Mouse (Mus musculus) lung, postnatal 14 days (tissue): ENCODE data around the gene Btbd35f13.
"Not testable (repeated sequence)": the region's sequence is repeated elsewhere in the genome, so short reads cannot be mapped to it uniquely, and the experiment has no call there.

Source experiments
- DNase-seq: peaks from one replicate; pipeline ENCODE4 v3.0.0; 2021

Gene Btbd35f13

DNA sequence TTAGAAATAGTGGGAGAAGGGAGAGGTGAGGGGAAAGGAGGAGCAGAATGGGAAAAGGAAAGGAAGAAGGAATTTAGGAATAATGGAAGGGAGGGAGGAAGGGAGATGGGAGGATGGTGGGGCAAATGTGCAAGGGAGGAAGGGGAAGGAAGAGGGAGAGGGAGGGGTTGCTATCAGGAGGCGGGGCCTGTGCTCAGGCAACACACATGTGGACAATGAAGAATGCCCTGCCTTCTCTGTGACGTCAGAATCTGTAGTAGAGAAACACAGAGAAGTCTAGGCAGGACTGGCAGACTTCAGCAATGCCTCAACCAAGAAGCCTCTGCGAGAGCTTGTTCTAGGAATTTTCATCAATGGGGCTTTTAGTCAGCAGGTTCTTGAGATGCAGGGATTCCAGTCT is at the start of gene Btbd35f13:
Gene Btbd35f13, plus strand, starts transcription at position 301 of the 400 bp plus-strand sequence.
- not testable (repeated sequence) for DNase-seq

- not testable (repeated sequence) for DNase-seq
Observed at GRCm38 (mm10) chrX:33702249-33702648, 45.3 kb downstream of the Btbd35f13 start, which contains the start of gene Btbd35f14. TSS of gene Btbd35f14 (minus strand) at chrX:33702349.
